Mouse (Mus musculus): Measurements from ENCODE around the gene Lypd6b. TPM values are rescaled to one million over a fixed set of nuclear protein-coding genes. Genes with fewer than 3 reads are reported as not detected.

The Lypd6b gene
- polyA plus RNA-seq, 1 experiment: 6.2 TPM

DNA sequence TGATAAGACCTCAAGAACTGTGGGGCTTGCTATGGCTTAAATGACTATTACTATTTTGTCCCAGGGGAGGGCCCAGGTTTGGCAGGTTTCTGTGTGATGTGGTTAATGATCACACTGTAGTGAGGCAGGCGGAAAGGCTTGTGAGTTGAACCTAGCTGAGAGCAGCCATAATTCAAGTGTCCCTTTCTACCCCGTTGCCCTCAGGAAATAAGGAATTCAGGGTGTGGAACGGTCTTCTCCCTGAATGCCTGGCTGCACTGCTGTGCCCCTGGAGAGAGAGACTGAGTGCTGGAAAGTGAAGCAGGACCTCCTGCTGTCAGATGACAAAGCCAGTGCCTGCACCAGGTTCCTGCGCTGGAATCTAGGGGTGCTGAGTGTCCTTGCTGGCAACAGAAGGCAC, 40.3 kb downstream of the Lypd6b start:
- TF ChIP-seq POLR2A (IDR thresholded peaks at IDR 0.05; ENCODE audit: borderline replicate concordance, extremely low read depth, insufficient read depth, insufficient read length, poor library complexity, severe bottlenecking) (no peak), CTCF (IDR thresholded peaks at IDR 0.05; ENCODE audit: borderline replicate concordance, extremely low read depth, insufficient read depth, insufficient read length) (no peak)
- no peak for DNase-seq (ENCODE audit: low read depth)

DNA sequence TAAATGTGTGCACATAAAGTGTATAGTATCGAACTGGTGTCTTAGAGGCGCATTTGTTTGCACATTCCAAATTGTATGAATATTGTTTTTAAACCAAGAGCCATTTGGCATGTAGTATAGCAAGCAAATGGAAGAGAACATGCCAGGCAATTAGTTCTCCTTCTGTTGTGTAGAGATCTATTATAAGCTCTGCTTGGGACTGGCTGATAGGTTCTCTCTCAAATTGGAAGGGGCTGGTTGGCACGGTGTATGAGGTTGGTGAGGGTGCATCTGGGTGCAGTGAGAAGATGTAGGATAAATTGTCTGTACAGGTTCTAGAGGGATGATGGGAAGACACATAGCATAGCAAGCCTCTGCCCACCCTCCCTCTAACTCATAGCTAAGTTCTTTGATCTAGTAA, 42.9 kb downstream of the Lypd6b start:
- DNase-seq (ENCODE audit: low read depth): peak; percentile 50
- TF ChIP-seq CTCF (IDR thresholded peaks at IDR 0.05; ENCODE audit: borderline replicate concordance, extremely low read depth, insufficient read depth, insufficient read length) (no peak), POLR2A (IDR thresholded peaks at IDR 0.05; ENCODE audit: borderline replicate concordance, extremely low read depth, insufficient read depth, insufficient read length, poor library complexity, severe bottlenecking) (no peak)

DNA sequence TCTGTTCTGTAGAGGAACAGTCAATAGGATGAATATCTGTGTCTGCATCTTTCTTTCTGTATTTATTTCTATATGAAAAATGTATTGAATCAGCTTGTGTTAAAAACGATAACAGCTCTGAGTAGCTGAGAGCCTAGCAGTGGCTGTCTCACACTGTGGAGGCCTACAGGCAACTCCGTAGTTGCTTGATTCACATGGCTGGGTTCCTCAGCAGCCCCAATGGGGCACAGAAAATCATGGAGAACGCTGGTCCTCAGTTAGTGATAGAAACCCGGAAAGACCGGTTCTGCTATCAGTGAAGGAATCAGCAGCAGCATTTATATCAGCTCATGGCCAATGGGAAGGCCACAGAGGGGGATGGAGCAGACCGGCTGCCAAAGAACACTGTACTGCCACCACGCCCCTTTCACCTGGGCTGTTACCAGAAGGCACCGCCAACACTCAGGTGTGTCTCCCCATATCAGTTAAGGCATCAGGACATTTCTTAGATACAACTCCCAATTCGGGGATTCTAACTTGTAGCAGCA, 44.9 kb downstream of the Lypd6b start:
- DNase-seq (ENCODE audit: low read depth): no peak
- TF ChIP-seq CTCF (IDR thresholded peaks at IDR 0.05; ENCODE audit: borderline replicate concordance, extremely low read depth, insufficient read depth, insufficient read length): no peak
- TF ChIP-seq POLR2A (IDR thresholded peaks at IDR 0.05; ENCODE audit: borderline replicate concordance, extremely low read depth, insufficient read depth, insufficient read length, poor library complexity, severe bottlenecking): no peak

DNA sequence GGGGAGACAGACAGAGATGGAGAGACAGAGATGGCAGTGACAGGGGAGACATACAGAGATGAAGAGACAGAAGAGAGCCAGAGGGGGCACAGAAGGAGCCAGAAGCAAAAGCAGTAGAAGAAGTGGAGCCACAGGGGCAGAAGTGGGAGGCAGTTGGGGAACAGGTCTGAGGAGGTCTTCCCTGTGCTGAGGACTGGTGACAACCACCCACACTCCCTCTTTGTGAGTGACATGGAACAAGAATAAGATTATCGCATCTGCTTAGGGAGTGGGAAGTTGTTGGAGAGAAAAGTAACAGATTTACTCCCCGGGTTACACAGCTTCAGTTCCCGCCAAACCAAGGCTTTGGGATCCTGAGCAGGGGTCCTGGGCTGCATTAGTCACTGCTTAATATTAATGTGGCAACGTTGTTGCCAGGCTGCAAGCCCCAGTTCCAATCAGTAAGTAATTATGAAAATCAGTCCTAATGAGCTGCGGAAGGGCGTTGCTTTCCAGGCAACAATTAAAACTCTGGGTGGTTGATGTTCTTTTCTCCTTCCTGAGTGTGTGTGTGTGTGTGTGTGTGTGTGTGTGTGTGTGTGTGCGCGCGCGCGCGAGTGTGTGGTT, 50.1 kb downstream of the Lypd6b start:
- peak; percentile 90 for DNase-seq (ENCODE audit: low read depth)
- TF ChIP-seq CTCF (IDR thresholded peaks at IDR 0.05; ENCODE audit: borderline replicate concordance, extremely low read depth, insufficient read depth, insufficient read length) (no peak), POLR2A (IDR thresholded peaks at IDR 0.05; ENCODE audit: borderline replicate concordance, extremely low read depth, insufficient read depth, insufficient read length, poor library complexity, severe bottlenecking) (no peak)

DNA sequence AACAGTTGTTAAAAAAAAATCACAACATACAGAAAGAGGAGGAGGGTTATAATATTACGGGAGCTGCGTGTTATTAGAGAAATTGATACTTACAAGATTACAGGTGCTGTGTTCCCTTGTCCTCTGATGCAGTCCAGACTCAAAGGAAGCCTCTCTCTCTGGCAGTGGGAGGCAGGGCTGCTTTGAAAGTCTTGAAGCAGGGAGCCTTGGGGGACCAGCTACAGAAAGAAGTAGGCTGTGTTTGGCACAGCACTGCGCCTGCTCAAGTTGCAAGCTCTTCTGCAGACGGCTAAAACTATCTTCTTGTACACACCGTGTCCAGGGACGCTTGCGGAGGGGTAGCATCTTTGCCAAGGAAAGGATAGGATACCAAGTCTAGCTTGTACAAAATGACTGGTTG, 51.1 kb downstream of the Lypd6b start:
- TF ChIP-seq CTCF (IDR thresholded peaks at IDR 0.05; ENCODE audit: borderline replicate concordance, extremely low read depth, insufficient read depth, insufficient read length): no peak
- TF ChIP-seq POLR2A (IDR thresholded peaks at IDR 0.05; ENCODE audit: borderline replicate concordance, extremely low read depth, insufficient read depth, insufficient read length, poor library complexity, severe bottlenecking): no peak
- peak; percentile 54 for DNase-seq (ENCODE audit: low read depth)

DNA sequence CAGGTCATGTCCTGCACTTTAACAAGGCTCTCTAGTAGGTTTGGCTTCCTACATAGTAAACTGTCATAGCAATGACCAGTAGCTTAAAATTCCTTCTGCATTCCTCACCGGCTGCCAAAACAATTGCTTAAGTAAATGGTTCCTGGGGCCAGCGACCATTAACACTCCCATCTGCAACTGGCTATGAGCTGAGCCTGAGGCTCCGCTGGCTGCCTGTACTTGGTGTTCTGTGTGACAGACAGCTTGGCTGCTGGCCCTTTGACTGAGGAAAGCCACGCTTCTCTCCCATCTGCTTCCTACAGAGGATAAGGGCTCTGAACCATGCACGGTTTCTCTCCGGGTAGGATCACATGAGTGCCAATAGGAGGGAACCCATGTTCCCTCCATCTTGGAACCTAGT, 53.1 kb downstream of the Lypd6b start:
- TF ChIP-seq POLR2A (IDR thresholded peaks at IDR 0.05; ENCODE audit: borderline replicate concordance, extremely low read depth, insufficient read depth, insufficient read length, poor library complexity, severe bottlenecking): no peak
- no peak for TF ChIP-seq CTCF (IDR thresholded peaks at IDR 0.05; ENCODE audit: borderline replicate concordance, extremely low read depth, insufficient read depth, insufficient read length)
- peak; percentile 91 for DNase-seq (ENCODE audit: low read depth)

DNA sequence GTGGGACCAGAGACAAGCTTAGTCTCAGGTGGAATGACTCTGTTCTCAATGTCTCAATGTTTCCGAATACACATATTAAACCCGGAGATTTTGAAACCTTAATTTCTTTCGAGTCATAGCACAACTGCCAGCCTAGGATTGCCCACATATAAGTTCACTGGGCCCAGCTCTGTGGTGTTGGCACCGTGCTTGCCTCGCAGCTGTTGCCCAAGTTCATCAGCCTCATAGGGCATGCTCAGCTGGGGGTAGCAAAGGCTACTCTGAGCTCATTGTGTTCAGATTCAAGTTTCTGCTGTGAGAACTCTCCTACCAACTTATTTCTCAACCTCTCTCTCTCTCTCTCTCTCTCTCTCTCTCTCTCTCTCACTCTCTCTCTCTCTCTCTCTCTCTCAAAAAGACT, 53.6 kb downstream of the Lypd6b start:
- no peak for TF ChIP-seq POLR2A (IDR thresholded peaks at IDR 0.05; ENCODE audit: borderline replicate concordance, extremely low read depth, insufficient read depth, insufficient read length, poor library complexity, severe bottlenecking)
- no peak for TF ChIP-seq CTCF (IDR thresholded peaks at IDR 0.05; ENCODE audit: borderline replicate concordance, extremely low read depth, insufficient read depth, insufficient read length)
- peak; percentile 8 for DNase-seq (ENCODE audit: low read depth)

DNA sequence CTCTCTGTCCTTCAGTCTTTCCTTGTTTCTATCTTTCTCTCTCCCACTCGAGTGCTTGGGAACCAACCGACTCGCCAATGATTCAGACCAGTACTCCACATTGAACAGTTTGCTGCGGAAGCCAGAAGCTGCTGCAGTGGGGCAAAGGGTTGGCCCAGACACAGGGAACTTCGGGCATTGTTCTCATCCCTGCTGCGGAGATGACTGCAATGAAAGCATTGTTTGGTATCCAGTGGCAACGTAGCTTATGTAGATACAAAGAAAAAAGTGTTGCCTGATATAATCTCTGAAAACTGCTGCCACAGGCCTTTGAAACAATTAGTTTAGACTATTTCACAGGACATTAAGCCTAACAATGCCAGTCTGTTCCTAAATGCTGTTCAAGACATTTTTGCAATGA, 57.6 kb downstream of the Lypd6b start:
- DNase-seq (ENCODE audit: low read depth): peak; percentile 74
- no peak for TF ChIP-seq CTCF (IDR thresholded peaks at IDR 0.05; ENCODE audit: borderline replicate concordance, extremely low read depth, insufficient read depth, insufficient read length)
- no peak for TF ChIP-seq POLR2A (IDR thresholded peaks at IDR 0.05; ENCODE audit: borderline replicate concordance, extremely low read depth, insufficient read depth, insufficient read length, poor library complexity, severe bottlenecking)

DNA sequence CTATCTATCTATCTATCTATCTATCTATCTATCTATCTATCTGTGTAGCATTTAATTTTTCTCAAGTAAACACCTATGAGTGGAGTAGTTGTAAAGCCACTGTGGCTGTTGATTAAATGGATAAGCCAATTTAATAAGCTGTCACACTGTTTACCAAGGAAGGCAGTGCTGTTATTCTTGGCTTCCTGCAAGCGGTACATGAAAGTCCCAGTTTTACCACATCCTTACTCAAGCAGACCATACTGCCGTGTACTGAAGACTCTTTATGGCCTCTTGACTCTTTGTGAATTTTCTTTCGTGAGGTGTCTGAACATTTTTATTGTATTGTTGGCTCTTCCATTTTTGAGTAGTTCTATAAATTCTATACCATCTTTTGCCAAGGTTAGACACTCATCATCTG, 58.6 kb downstream of the Lypd6b start:
- no peak for DNase-seq (ENCODE audit: low read depth)
- TF ChIP-seq POLR2A (IDR thresholded peaks at IDR 0.05; ENCODE audit: borderline replicate concordance, extremely low read depth, insufficient read depth, insufficient read length, poor library complexity, severe bottlenecking): no peak
- no peak for TF ChIP-seq CTCF (IDR thresholded peaks at IDR 0.05; ENCODE audit: borderline replicate concordance, extremely low read depth, insufficient read depth, insufficient read length)

DNA sequence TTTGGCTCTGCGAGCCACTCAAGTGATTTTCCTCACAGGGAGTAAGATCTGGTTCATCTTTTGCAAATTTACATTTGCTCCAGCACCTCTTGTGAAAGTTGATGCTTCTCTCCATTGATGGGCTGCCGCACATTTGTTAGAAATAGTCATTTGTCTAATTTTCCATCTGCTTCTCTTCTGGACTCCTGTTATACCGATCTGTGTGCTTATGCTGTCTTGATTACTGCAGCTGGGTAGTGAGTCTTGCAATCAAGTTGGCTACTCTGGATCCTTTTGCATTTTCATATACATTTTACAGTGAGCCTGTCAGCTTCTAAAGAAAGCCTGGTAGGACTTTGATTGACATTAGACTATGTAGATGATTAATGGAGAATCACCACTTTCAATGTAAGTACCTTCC, 59.4 kb downstream of the Lypd6b start:
- no peak for TF ChIP-seq CTCF (IDR thresholded peaks at IDR 0.05; ENCODE audit: borderline replicate concordance, extremely low read depth, insufficient read depth, insufficient read length)
- no peak for TF ChIP-seq POLR2A (IDR thresholded peaks at IDR 0.05; ENCODE audit: borderline replicate concordance, extremely low read depth, insufficient read depth, insufficient read length, poor library complexity, severe bottlenecking)
- DNase-seq (ENCODE audit: low read depth): peak; percentile 18

DNA sequence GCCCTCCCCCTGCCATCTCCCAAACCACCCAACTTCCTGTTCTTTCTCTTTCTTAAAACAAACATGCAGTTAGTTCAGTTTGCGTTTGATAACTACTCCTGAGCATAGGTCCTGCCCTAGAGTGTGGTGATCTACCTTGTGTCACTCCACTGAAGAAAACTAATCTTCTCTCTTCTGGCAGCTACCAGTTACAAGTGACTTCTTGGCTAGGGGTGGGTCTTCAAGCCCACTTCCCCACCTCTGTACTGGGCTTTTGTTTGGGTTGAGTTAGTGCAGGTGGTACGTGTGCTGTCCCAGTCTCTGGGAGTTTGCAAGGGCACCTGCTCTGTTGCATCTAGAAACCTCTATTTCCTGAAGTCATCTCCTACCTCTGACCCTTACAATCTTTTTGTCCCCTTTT, 60.3 kb downstream of the Lypd6b start:
- DNase-seq (ENCODE audit: low read depth): no peak
- TF ChIP-seq CTCF (IDR thresholded peaks at IDR 0.05; ENCODE audit: borderline replicate concordance, extremely low read depth, insufficient read depth, insufficient read length): no peak
- no peak for TF ChIP-seq POLR2A (IDR thresholded peaks at IDR 0.05; ENCODE audit: borderline replicate concordance, extremely low read depth, insufficient read depth, insufficient read length, poor library complexity, severe bottlenecking)

DNA sequence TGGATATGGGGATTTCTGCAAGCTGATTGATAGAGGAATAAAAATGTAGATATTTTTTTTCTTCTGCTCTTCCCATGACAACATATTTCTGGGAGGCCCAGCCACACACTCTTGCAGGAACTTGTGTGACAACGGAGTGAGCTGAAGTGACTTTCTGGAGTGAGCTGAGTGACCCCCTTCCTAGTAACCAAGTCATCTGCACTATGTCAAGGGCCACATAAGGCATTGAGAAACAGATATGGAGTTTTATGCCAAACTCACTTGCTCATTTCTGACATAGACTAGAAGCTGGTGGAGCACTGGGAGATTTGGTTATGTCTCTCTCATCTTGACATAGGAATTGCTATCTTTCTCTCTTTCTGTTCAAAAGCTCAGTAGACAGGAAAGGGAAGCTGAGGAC, 62.3 kb downstream of the Lypd6b start:
- TF ChIP-seq POLR2A (IDR thresholded peaks at IDR 0.05; ENCODE audit: borderline replicate concordance, extremely low read depth, insufficient read depth, insufficient read length, poor library complexity, severe bottlenecking): no peak
- no peak for TF ChIP-seq CTCF (IDR thresholded peaks at IDR 0.05; ENCODE audit: borderline replicate concordance, extremely low read depth, insufficient read depth, insufficient read length)
- no peak for DNase-seq (ENCODE audit: low read depth)
